Mouse (Mus musculus) effector memory CD4-positive, alpha-beta T cell, adult 7 months (primary cell): ENCODE measurements around the gene Olfr541. TPM values are rescaled to one million over a fixed set of nuclear protein-coding genes. Genes with fewer than 3 reads are reported as not detected.

Experiments
- polyA plus RNA-seq: library from polyadenylated mRNA; unstranded; fragments of 100-300 nt; shearing (Covaris generic); gene quantifications from one replicate; pipeline ENCODE4 v1.2.1, GENCODE M21; 2017

Olfr541 gene
- polyA plus RNA-seq = not detected

GRCm38 (mm10) chr7:140696967-140697366, at the start of gene Olfr541:
Gene Olfr541, plus strand, starts transcription at chr7:140697267.

GRCm38 (mm10) chr7:140659630-140660029, 37.4 kb upstream of the Olfr541 start, which contains the start of gene Olfr539:
Gene Olfr539, plus strand, starts transcription at chr7:140659930.

GRCm38 (mm10) chr7:140681651-140682050, 15.4 kb upstream of the Olfr541 start, which contains the start of gene Olfr45:
Gene Olfr45, plus strand, starts transcription at chr7:140681951.

Other genes with a start within 250 kb of the Olfr541 start
- not detected for gene Olfr533, start 233.9 kb upstream of the Olfr541 start, polyA plus RNA-seq
- gene Olfr535, start 213.1 kb upstream of the Olfr541 start, polyA plus RNA-seq = not detected
- not detected for gene Olfr536, start 189.9 kb upstream of the Olfr541 start, polyA plus RNA-seq
- gene Olfr538, start 129.4 kb upstream of the Olfr541 start, polyA plus RNA-seq = not detected
- 0.05 TPM for gene Olfr46, start 96.0 kb upstream of the Olfr541 start, polyA plus RNA-seq
- gene Olfr61, start 68.3 kb upstream of the Olfr541 start, polyA plus RNA-seq = not detected
- gene Olfr53, start 50.8 kb upstream of the Olfr541 start, polyA plus RNA-seq = not detected
- 0.21 TPM for gene Olfr539, start 37.3 kb upstream of the Olfr541 start, polyA plus RNA-seq
- 0.06 TPM for gene Olfr45, start 15.3 kb upstream of the Olfr541 start, polyA plus RNA-seq
- not detected for gene Cyp2e1, start 66.5 kb downstream of the Olfr541 start, polyA plus RNA-seq
- not detected for gene Syce1, start 90.6 kb downstream of the Olfr541 start, polyA plus RNA-seq
- 0.18 TPM for gene Zfp941, start 124.9 kb downstream of the Olfr541 start, polyA plus RNA-seq
- not detected for gene Urah, start 137.8 kb downstream of the Olfr541 start, polyA plus RNA-seq
- not detected for gene Scgb1c1, start 148.3 kb downstream of the Olfr541 start, polyA plus RNA-seq
- 0.30 TPM for gene Odf3, start 150.5 kb downstream of the Olfr541 start, polyA plus RNA-seq
- gene Gm45785, start 159.1 kb downstream of the Olfr541 start, polyA plus RNA-seq = 1.3 TPM
- gene Ric8a, start 159.7 kb downstream of the Olfr541 start, polyA plus RNA-seq = 107 TPM
- gene Bet1l, start 160.3 kb downstream of the Olfr541 start, polyA plus RNA-seq = 51.2 TPM
- 145 TPM for gene Psmd13, start 184.7 kb downstream of the Olfr541 start, polyA plus RNA-seq
- gene Sirt3, start 185.0 kb downstream of the Olfr541 start, polyA plus RNA-seq = 2.6 TPM
- not detected for gene Cox8b, start 203.2 kb downstream of the Olfr541 start, polyA plus RNA-seq
- gene Nlrp6, start 223.6 kb downstream of the Olfr541 start, polyA plus RNA-seq = 0.11 TPM
- gene Pgghg, start 244.1 kb downstream of the Olfr541 start, polyA plus RNA-seq = 9.2 TPM